Mouse (Mus musculus) kidney, adult 18-20 months (tissue): Measurements from ENCODE around the gene Endod1.
"Not testable (repeated sequence)": the region's sequence is repeated elsewhere in the genome, so short reads cannot be mapped to it uniquely, and the experiment has no call there.

ENCODE experiments used
- DNase-seq: peaks from one replicate; pipeline ENCODE4 v3.0.0; 2021

Gene Endod1

GRCm38 (mm10) chr9:14379769-14380385, 1.4 kb downstream of the Endod1 start:
- DNase-seq = no peak

GRCm38 (mm10) chr9:14378151-14378550, 3.2 kb downstream of the Endod1 start:
- DNase-seq = peak; percentile 23

- DNase-seq = no peak
Observed at GRCm38 (mm10) chr9:14376149-14376548, 5.2 kb downstream of the Endod1 start.

- DNase-seq = no peak
Observed at GRCm38 (mm10) chr9:14372440-14372839, 8.9 kb downstream of the Endod1 start.

DNA sequence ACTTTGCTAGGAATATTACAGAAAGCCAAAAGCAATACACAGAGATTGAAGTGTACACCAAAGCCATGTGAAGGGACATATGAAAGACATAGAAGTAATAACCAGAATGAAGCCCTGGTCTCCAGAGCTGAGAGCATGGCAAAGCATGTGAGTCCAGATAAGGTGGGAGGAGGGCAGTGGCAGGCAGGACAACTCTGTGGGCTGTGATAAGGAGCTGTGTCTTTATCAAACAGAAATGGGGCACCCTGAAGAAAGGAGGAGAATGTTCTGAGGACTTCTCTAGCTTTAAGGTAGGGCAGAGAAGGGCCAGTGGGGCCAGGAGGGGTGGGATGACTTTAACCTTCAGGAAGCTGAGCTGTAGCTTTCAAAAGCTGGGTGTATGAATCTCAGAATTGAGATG, 12.0 kb downstream of the Endod1 start:
- no peak for DNase-seq

DNA sequence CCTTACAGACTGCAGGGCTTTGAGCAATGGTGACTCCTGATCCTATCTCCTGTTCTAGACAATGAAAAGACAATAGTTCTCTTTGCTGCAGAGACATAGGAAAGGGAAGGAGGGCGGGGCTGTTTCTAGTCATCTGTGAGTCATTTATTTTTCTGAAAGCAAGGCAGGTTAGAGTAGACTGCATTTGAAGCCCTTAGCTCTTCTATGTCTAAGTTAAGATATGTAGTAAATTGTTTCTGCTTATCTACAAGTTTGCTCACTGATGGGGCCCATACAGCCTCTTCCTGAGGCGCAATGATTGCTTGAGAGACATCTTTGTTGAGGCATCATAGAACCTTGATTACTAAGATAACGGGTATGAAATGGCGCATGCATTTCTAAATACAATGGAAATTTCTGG, 13.5 kb downstream of the Endod1 start:
- DNase-seq = no peak

DNA sequence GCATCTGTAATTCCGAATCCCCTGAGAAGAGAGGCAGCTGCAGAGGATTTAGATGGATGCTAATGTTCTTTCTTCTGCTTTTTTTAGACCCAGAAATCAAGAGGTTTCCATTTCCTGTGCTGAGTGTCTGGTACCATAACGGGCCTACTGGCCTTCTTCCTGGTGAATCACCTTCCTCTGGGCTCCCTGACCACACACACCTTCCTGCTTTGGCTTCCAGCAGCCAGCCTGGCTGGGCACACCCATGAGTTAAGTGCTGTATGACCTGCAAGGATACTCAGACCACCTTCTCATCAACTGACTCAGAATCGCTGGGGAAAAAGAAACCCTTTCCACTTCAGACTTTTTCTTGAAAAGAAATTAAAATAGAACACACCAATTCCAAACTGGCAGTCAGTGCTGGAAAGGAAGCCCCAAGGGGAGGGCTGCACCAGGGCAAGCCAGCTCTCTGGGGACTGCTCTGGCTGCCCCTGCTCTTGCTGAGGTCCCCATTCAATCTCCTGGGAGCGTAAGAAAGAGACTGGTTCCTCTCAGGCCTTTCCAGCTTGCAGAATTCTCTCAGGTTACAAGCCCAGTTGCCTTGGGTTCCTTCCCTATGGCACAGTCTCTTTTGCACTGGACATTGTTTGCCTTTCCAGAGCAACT, 15.7 kb downstream of the Endod1 start:
- DNase-seq = peak; percentile 15

DNA sequence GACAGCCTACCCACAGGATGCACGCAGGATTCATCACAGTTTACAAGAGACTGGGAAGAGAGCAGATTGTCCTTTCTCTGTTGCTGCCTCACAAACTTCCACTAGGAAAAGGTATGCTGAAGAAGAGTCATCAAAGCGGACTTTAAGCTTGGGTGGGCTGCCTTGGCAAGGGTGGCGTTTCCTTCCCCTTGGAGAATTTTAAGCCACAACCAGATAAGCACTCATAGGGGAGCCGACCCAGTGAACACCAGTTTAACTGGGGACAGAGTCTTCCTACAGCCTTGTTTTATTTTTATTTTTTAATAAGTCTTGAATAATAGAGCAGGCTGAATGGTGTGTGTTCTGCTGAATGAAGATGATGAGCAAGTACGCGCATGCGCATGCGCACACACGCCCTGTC, 16.6 kb downstream of the Endod1 start:
- no peak for DNase-seq

- peak; percentile 11 for DNase-seq
Observed at GRCm38 (mm10) chr9:14363540-14363939, 17.8 kb downstream of the Endod1 start.

GRCm38 (mm10) chr9:14362068-14362768, 19.1 kb downstream of the Endod1 start:
- no peak for DNase-seq

- DNase-seq = no peak
Observed at GRCm38 (mm10) chr9:14357033-14357432, 24.3 kb downstream of the Endod1 start.

DNA sequence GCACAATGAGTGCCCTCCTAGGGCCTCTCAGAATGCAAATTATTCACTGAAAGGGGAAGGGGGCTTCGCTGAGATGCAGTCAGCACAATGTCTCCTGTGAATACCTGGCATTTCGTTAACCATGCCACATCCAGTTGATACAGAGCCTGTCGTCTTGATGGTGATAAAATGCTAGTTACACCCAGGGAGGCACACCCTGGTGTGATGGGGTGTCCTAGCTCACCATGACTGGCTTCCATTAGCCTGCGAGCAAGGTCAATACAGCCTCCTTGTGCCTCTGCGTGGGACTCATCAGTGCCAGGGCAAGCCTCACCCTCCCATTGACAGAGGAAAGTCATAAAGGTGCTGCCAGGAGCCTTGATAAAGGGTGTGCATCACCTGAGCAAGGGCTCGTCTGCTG, 26.5 kb downstream of the Endod1 start:
- no peak for DNase-seq

- DNase-seq = no peak
Observed at GRCm38 (mm10) chr9:14352337-14352736, 29.0 kb downstream of the Endod1 start.

GRCm38 (mm10) chr9:14350787-14351186, 30.5 kb downstream of the Endod1 start:
- DNase-seq = no peak

GRCm38 (mm10) chr9:14349380-14349779, 31.9 kb downstream of the Endod1 start:
- DNase-seq = no peak

- peak; percentile 27 for DNase-seq
Observed at GRCm38 (mm10) chr9:14348416-14348815, 32.9 kb downstream of the Endod1 start.

DNA sequence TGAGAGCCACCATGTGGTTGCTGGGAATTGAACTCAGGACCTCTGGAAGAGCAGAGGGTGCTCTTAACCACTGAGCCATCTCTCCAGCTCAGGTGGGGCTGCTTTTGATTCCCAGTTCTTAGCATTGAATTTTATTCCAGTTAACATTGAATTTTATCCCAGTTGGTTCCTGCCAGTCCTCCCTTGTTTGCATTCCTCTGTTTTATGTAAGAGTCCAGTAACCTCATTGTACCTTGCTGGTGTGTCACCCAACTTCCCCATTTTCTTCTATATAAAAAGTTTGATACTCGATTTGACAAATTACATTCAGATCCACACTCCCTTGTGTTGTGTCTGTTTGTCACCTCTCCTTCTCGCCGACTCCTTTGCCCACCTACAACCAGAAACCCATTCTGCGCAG, 35.4 kb downstream of the Endod1 start:
- DNase-seq = not testable (repeated sequence)

DNA sequence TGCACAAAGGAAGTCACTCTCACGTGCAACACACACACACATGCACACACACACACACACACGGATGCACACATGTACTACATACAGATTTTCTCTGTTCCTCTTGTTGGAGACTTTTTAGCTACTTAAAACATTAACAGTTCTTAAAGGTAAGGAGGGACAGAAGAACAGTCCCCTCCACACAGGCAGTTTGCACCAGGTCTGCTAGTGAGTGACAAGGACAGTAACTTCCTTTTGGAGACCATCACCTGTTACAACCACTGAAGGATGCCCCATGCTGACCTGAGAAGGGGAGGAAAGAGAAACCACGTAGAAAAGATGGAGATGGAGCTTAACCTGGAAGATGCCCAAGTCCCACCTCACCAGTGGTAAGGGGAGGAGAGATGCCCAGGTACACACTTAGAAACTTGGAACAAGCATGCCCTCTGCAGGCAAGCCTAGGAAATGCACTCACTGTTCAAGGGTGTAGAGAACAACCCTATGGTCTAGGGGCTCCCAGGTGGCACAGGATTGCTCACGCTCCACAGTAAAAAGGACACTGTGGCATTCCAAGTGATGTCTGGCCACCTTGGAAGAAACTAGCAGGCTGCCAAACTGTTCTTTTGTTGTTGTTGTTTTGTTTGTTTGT, 39.2 kb downstream of the Endod1 start:
- DNase-seq = peak; percentile 82

DNA sequence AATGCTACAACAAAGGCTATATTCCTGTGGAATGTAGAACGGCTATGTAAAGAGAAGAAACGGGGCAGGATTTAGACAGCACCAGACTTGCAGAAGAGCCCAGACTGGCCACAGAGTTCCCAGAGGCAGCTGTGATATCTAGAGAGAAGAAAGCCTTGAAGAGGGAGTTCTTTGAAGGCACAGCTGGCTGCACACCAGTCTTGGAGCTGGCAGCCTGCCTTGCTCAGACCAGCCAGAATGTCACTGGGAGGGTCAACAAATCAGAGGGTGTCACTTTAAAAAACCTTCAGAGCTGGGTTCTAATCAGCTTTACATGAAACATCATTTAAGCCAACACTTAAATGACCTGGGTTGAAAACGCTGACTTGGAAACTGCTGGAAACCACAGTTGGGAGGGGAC, 42.6 kb downstream of the Endod1 start:
- DNase-seq = no peak

DNA sequence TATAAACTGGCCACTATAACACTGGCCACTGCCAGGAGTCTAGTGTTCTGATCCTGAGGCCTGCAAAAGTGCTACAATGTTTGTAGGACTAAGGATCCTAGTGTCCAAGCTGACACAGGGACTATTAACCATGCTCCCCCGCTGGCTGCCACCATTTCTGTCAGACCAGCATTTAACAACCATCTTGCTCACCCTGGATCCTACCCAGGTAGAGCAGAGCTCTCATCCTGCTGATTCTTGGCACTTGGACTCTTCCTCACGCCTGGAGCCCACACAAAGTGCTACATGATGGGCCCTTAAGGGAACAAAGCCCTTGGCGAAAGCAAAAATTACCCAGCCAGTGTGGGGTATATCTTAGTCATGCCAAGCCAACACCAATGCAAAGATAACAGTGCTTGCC, 44.4 kb downstream of the Endod1 start:
- DNase-seq = no peak

- no peak for DNase-seq
Observed at GRCm38 (mm10) chr9:14335829-14336228, 45.5 kb downstream of the Endod1 start.

GRCm38 (mm10) chr9:14316618-14317017, 64.7 kb downstream of the Endod1 start:
- no peak for DNase-seq

DNA sequence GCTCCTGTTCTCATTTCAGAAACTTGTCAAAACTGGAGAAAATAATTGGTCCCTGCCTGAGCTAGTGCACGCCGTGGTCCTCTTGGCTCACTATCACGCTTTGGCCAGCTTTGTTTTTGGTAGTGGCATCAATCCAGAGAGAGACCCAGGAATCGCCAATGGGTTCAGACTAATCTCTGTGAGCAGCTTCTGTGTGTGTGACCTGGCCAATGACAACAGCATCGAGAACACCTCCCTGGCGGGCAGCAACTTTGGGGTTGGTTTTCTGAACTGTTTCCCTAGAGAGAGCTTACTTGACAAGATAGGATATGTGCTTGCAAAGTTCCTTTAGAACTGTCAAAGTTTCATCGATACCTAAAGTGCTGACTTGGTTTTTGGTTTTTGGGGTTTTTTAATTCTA, 66.8 kb downstream of the Endod1 start:
- DNase-seq = no peak

DNA sequence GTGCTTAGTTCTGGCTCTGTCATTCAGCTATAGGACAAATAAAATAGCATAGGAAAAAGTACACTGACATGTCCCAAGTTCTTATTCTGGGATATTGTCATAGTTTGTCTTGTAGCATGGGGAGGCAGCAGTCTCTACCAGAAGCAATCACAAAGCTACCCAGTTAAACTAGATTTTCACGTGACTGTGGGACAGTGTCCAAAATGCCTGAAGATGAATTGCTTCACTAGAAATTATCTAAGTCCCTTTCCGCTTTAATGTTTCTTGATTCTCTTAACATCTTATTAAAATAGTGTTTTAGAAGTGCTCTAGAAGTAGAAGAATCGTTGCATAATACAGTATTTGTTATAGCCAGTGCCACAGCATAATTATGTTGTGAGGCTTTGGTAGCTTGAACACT, 67.3 kb downstream of the Endod1 start:
- no peak for DNase-seq
